Mouse (Mus musculus): Measurements from ENCODE around the gene Zfp146.

DNA sequence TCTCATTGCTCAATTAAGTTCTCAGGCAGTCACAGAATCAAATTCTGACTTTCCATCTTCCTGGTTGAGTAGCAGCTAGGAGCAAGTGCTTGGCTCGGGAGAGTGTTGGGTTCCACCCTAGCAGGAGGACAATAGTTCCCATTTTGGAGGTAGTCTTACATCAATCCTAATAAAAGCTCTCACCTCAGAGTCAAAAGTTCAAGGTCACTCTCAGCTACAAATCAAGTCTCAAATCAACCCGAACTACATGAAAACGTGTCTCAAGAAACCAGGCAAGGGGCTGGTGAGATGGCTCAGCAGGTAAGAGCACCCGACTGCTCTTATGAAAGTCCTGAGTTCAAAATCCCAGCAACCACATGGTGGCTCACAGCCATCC lies 19.6 kb upstream of the Zfp146 start:
- TF ChIP-seq ZC3H11A (IDR thresholded peaks at IDR 0.05; ENCODE audit: borderline replicate concordance, low read depth, low read length) (no peak), MAFK (IDR thresholded peaks at IDR 0.05; ENCODE audit: insufficient read depth, low read depth, low read length) (no peak), CHD2 (IDR thresholded peaks at IDR 0.05; ENCODE audit: low read depth, low read length) (no peak), HCFC1 (IDR thresholded peaks at IDR 0.05; ENCODE audit: borderline replicate concordance, insufficient read depth, low read length) (no peak)
